Mouse (Mus musculus) midbrain, embryonic 12.5 days (tissue): Measurements from ENCODE around the gene Fbxw11. TPM values are rescaled to one million over a fixed set of nuclear protein-coding genes. Genes with fewer than 3 reads are reported as not detected.
A peak's percentile ranks its signal among the peaks of the same experiment; 100 is the strongest.

Source experiments
- ATAC-seq: fragments of 200-750 bp; cut with Nextera tagmentation; 2 replicates; pipeline ENCODE4 v1.8.0; 2017; ENCODE audit warnings: low read depth, moderate TSS enrichment, moderate library complexity; ENCODE audit not compliant: low FRiP score
- H3K27ac ChIP-seq: fragments of 300-500 bp; sonication (generic); replicated peaks from 2 replicates; pipeline ENCODE4 v1.5.1; 2016; ENCODE audit warnings: mild to moderate bottlenecking
- H3K27me3 ChIP-seq: fragments of 300-500 bp; sonication (generic); 2 replicates; pipeline ENCODE4 v1.6.1; 2016; ENCODE audit warnings: mild to moderate bottlenecking
- H3K36me3 ChIP-seq: fragments of 300-500 bp; sonication (generic); 2 replicates; pipeline ENCODE4 v1.6.1; 2016
- H3K4me1 ChIP-seq: fragments of 300-500 bp; sonication (generic); 2 replicates; pipeline ENCODE4 v1.6.1; 2016
- H3K4me2 ChIP-seq: fragments of 300-500 bp; sonication (generic); replicated peaks from 2 replicates; pipeline ENCODE4 v1.6.1; 2016; ENCODE audit warnings: mild to moderate bottlenecking, moderate library complexity
- H3K4me3 ChIP-seq: fragments of 300-500 bp; sonication (generic); 2 replicates; pipeline ENCODE4 v1.5.1; 2016; ENCODE audit warnings: mild to moderate bottlenecking
- H3K9ac ChIP-seq: fragments of 300-500 bp; sonication (generic); replicated peaks from 2 replicates; pipeline ENCODE4 v1.6.1; 2016; ENCODE audit warnings: mild to moderate bottlenecking, moderate library complexity
- H3K9me3 ChIP-seq: fragments of 300-500 bp; sonication (generic); 2 replicates; pipeline ENCODE4 v1.6.1; 2016; ENCODE audit warnings: mild to moderate bottlenecking
- WGBS: fragments of 180-500 bp; shearing (Covaris S2); methylation state at CpG from one replicate; pipeline ENCODE4 v1.1.7; 2016; 5-methylcytosine and 5-hydroxymethylcytosine counted together
- polyA plus RNA-seq: library from polyadenylated mRNA; unstranded; fragments of >200 nt; fragmentation: Nextera tagmentation; extraction: Ambion mirVana; gene quantifications from 2 replicates; pipeline ENCODE4 v1.2.1, GENCODE M21; 2016

Fbxw11 gene
- polyA plus RNA-seq, 1 experiment from 2014 or later, result 110 TPM

DNA sequence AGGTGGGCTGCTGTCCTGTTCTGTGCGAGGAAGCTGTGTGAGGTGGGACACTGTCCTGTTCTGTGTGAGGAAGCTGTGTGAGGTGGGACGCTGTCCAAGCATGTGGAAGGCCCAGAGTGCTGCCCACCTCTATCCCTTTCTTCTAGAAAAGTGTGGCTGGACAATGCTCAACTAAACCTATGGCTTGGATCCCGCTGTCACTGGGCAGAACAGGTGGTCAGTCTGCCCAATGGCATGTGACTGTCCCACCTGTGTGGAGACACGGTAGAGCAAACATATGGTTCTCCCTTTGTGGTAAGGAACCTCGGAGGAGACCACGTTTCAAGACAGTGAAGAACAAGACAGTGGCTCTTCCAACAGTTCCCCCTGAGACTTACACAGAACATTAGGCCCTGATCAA, 14.6 kb upstream of the Fbxw11 start:
- H3K4me3 ChIP-seq, result no peak overlapping the region
- peaks cover 10% of the 10 kb centered on the region; the same call in 1 of the 2 replicates for H3K4me1 ChIP-seq
- no peaks in the 10 kb centered on the region for H3K9me3 ChIP-seq
- H3K9ac ChIP-seq, result no peak overlapping the region
- H3K36me3 ChIP-seq, result no peaks in the 10 kb centered on the region
- no peak overlapping the region for H3K4me2 ChIP-seq
- H3K27me3 ChIP-seq, result no peaks in the 10 kb centered on the region
- no peak for ATAC-seq
- 82% methylated on average over 6 of the region's 6 CpGs for WGBS
- no peak overlapping the region for H3K27ac ChIP-seq

DNA sequence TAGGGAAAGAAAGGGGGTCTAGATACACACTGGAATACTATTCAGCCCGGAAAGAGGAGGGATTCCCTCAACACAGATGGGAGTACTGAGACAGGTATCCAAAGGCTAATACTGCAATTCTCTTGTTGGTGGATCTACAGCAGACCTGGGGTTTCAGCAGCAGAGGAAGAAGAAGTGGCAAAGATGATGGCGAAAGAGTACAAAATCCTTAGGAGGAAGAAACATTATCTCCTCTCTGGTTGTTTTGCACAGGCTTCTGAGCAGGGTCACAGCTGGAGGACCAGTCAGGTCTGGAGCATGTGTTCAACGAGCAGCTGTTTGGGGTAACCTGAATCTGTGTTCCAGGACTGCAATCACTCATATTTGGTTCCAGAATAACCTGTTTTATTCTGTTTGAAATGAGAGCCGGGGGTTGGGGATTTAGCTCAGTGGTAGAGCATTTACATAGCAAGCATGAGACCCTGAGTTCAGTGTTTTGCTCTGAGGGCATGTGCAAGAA, 12.8 kb upstream of the Fbxw11 start:
- H3K9me3 ChIP-seq, result no peaks in the 10 kb centered on the region
- H3K27ac ChIP-seq, result no peak overlapping the region
- 89% methylated on average over 4 of the region's 4 CpGs for WGBS
- no peak overlapping the region for H3K4me2 ChIP-seq
- no peaks in the 10 kb centered on the region for H3K27me3 ChIP-seq
- H3K9ac ChIP-seq, result no peak overlapping the region
- no peaks in the 10 kb centered on the region for H3K4me1 ChIP-seq
- H3K4me3 ChIP-seq, result no peak overlapping the region
- ATAC-seq, result no peak
- no peaks in the 10 kb centered on the region for H3K36me3 ChIP-seq

DNA sequence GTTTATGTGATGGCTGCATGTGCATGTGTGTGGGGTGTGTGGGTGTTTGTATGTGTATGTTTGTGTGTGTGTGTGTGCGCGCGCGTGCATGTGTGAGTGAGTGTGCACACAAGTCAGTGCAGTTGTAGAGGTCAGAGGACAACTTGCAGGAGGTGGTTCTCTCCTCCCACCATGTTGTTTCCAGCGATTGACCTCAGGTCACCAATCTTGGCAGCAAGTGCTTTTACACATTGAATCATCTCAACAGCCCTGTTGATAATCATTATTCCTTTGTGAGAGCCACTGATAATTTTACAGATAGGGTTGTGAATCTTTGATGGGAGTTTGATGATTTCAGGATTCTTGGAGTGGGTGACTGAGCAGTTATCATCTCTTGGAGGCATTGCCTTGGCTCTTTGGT, 9.9 kb upstream of the Fbxw11 start:
- 100% methylated on average over 5 of the region's 5 CpGs for WGBS
- Histone ChIP-seq H3K9me3 (no peaks in the 10 kb centered on the region), H3K36me3 (no peaks in the 10 kb centered on the region), H3K4me3 (no peak overlapping the region), H3K4me1 (no peaks in the 10 kb centered on the region), H3K4me2 (no peak overlapping the region), H3K9ac (no peak overlapping the region), H3K27ac (no peak overlapping the region), H3K27me3 (no peaks in the 10 kb centered on the region)
- no peak for ATAC-seq

DNA sequence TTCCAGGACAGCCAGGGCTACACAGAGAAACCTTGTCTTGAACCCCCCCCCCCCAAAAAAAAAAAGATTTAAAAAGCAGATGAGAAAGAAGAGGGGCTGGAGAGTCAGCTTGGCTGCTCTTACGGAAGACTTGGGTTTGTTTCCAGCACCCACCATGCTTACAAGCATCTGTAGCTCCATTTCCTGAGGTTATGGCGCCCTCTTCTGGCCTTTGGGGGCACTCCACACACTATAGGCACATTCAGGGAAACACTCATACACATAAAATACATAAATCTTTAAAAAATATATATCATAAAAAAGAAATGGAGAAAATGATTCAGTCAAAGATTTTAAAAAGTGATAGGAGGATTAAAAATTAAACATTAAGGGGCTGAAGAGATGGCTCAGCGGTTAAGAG, 9.0 kb upstream of the Fbxw11 start:
- Histone ChIP-seq H3K4me3 (no peak overlapping the region), H3K27ac (no peak overlapping the region), H3K9ac (no peak overlapping the region), H3K4me1 (no peaks in the 10 kb centered on the region), H3K9me3 (no peaks in the 10 kb centered on the region), H3K36me3 (no peaks in the 10 kb centered on the region), H3K4me2 (no peak overlapping the region), H3K27me3 (no peaks in the 10 kb centered on the region)
- no peak for ATAC-seq
- 70% methylated on average over 3 of the region's 3 CpGs for WGBS

DNA sequence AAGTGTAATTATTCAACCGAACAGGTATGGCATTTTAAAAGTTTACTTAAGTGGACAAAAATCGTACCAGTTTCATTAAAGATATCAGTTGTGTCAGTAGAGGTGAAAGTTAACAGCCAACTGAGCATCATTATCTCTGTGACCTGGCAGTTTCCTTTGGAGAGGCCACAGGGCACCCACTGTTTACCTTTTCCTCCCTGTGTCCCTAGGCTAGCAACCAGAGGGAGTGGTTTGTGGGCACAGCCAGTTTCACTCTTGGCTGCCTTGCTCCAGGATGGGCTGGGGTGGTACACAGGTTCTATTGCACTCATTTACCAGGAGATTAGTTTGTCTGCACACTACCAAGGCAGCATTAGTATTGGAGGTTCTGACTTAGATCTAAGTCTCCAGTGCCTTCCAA, 8.4 kb upstream of the Fbxw11 start:
- Histone ChIP-seq H3K4me2 (no peak overlapping the region), H3K9me3 (no peaks in the 10 kb centered on the region), H3K27ac (no peak overlapping the region), H3K36me3 (no peaks in the 10 kb centered on the region), H3K4me3 (no peak overlapping the region), H3K9ac (no peak overlapping the region), H3K27me3 (no peaks in the 10 kb centered on the region), H3K4me1 (no peaks in the 10 kb centered on the region)
- 94% methylated on average over 2 of the region's 2 CpGs for WGBS
- ATAC-seq, result no peak

DNA sequence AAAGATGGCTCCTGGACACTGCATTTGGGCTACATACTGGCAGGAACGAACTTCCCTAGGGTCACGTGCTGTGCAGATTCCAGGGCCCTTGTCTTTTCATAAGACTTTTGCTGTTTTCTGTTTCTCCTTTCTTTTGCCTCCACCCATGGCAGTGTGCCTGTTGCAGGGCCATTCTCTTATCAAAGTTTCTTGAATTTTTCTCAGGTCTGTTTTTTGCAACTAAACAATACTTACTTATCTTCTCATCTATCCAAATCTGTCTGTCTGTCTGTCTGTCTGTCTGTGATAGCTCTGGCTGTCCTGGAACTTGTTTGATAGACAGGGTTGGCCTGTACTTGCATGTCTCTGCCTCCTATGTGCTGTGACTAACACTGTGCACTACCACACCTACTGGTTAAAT, 7.7 kb upstream of the Fbxw11 start:
- WGBS, result 51% methylated on average over 2 of the region's 2 CpGs
- Histone ChIP-seq H3K9me3 (no peaks in the 10 kb centered on the region), H3K27me3 (no peaks in the 10 kb centered on the region), H3K4me2 (no peak overlapping the region), H3K27ac (no peak overlapping the region), H3K9ac (no peak overlapping the region), H3K4me1 (no peaks in the 10 kb centered on the region), H3K36me3 (no peaks in the 10 kb centered on the region), H3K4me3 (no peak overlapping the region)
- ATAC-seq, result no peak

DNA sequence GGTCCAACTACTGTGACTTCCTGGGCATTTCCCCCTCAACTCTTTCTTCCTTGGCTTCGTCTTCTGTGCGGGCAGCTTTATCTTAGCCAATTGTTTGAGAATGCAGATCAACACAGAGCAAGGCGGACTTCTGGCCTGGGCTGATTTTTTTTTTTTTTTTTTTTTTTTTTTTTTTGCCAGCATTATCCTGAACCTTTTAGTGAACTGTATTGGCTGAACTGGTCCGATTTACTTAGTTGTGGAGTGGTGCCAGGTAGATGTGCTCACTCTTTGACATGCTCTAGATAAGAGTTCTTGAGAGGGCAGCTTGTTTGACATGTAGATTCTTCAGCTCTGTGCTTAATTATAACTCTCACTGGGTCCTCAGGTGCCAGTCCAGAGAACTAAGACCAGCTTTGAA, 6.2 kb upstream of the Fbxw11 start:
- H3K4me2 ChIP-seq, result no peak overlapping the region
- no peaks in the 10 kb centered on the region for H3K36me3 ChIP-seq
- H3K9ac ChIP-seq, result no peak overlapping the region
- no peaks in the 10 kb centered on the region for H3K27me3 ChIP-seq
- ATAC-seq, result no peak
- H3K4me1 ChIP-seq, result peaks cover 4% of the 10 kb centered on the region; the same call in 1 of the 2 replicates
- H3K4me3 ChIP-seq, result no peak overlapping the region
- H3K9me3 ChIP-seq, result no peaks in the 10 kb centered on the region
- no peak overlapping the region for H3K27ac ChIP-seq
- WGBS, result 80% methylated on average over 4 of the region's 4 CpGs

DNA sequence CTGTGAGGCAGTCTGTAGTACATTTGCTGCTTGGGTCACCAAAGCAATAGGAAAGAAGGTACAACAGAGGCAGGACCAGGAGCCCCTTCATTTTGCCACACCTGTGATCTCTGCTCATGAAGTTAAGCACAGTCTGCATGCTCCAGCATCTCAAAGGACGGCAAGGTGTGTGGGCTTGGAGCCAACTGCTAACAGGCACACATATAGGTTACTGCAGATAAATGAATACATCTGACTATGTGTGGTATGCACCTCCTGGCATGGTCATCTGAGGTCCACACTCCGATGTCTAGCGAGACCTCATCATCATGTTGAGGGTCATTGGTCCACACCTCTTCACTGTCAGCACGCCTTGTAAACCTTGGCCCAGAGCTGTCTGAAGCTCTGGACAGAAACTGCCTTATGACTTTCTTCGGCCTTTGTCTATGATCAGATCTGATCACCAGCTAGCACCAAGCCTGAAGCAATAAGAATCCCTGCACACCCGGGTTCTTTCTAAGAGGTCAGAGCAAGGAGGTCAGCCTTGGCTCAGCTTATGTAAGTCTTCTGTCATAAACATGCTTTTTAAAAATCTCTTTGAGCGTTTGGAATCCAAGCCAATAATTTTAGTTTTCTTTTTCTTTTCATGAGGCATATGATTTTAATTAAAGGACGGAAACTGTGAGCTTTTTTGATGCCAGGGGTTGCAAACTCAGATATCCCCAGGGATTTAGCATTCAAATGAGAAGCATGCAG, 3.8 kb upstream of the Fbxw11 start:
- H3K36me3 ChIP-seq, result no peaks in the 10 kb centered on the region
- H3K4me2 ChIP-seq, result no peak overlapping the region
- no peaks in the 10 kb centered on the region for H3K27me3 ChIP-seq
- H3K27ac ChIP-seq, result no peak overlapping the region
- WGBS, result 84% methylated on average over 8 of the region's 8 CpGs
- no peak overlapping the region for H3K9ac ChIP-seq
- H3K4me3 ChIP-seq, result no peak overlapping the region
- no peaks in the 10 kb centered on the region for H3K9me3 ChIP-seq
- no peak for ATAC-seq
- peaks cover 12% of the 10 kb centered on the region for H3K4me1 ChIP-seq

DNA sequence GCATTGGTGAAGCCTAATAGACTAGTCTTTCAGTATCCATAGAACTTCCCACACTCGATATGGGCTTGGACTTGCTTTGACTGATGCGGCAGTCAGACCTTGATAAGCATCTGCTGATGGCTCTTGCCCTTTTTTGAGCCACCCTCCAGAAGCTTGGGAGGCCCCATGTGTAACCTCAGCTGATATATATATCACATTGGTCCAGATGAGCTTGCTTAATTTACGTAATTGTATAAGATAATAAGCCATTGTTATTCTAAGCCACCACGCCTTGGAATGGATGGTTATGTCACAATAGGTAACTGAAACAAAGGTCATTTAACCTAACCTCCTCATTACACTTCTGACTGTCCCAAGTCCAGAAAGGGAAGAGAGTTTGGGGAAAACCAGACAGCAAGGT, 1.9 kb upstream of the Fbxw11 start:
- H3K4me3 ChIP-seq, result no peak overlapping the region
- no peak overlapping the region for H3K4me2 ChIP-seq
- no peak overlapping the region for H3K27ac ChIP-seq
- H3K9ac ChIP-seq, result no peak overlapping the region
- H3K9me3 ChIP-seq, result no peaks in the 10 kb centered on the region
- no peaks in the 10 kb centered on the region for H3K36me3 ChIP-seq
- no peak for ATAC-seq
- no peaks in the 10 kb centered on the region for H3K27me3 ChIP-seq
- peaks cover 18% of the 10 kb centered on the region for H3K4me1 ChIP-seq
- 92% methylated on average over 4 of the region's 4 CpGs for WGBS

DNA sequence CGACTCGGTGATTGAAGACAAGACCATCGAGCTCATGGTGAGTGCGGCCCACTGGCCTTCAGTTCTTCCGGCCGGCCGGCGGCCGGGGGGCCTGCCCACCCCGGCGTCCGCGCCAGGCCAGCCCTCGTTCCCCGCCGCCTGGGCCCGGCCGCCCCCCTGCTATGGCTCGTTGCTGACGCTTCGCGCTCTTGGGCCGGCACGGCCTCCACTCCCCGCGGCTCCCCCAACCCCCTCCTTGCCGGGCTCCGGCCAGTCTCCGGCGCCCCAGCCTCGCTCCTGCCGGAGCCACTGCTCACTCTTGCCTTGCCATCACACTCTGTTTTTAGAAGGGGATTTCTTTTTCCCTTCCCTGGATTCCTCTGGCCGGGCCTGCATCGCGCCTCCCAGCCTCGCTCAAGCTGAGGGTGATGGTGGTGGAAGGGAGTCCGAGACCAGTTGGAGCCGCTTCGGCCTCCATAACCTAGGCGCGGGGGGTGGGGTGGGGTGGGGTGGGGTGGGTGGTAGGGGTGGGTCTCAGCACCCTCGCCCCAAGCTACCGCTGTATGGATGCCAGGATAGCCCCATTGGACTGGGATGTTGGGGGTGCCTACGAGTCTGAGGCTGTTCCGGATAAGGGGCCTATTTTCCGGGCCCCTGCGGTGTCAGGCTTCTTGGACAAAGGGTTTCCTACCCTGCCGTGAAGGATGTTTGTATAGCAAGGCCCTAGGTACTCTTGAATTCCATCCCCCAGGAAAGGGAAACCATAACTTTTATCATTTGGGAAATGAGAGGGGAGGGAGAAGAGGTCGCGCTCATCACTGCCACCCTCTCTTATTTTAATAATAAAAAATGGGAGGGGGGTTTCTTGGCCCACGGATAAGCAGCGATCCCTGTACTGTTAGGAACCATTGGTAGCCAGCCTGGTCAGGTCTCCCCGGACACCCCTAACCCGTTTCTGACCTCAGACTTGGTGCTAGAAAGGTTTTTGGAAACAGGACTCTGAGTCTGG, 669 bp downstream of the Fbxw11 start:
- peak overlapping the region; percentile 97 for H3K27ac ChIP-seq
- peaks cover 22% of the 10 kb centered on the region for H3K4me1 ChIP-seq

DNA sequence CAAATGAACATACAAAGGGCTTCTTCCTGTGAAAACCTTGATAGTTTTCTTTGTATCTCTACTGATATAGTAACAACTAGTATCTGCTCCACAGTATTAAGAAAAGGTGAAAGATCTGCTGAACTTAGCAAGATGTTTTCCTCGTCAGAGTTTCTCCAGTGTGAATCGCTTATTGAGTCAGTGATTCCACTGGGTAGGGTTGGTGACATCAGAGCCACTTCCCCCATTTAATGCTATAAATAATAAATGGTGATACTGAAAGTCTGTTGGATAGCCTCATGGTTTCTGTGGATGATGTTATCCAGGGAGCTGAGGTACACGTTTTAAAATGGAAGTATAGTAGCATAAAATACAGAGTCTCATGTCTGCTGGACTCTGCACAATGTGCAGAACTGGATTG, 1.5 kb downstream of the Fbxw11 start:
- ATAC-seq, result no peak
- Histone ChIP-seq H3K9me3 (no peaks in the 10 kb centered on the region), H3K9ac (peak overlapping the region; percentile 98), H3K4me1 (peaks cover 22% of the 10 kb centered on the region), H3K27me3 (no peaks in the 10 kb centered on the region), H3K4me2 (peak overlapping the region; percentile 88), H3K4me3 (peak overlapping the region; percentile 99), H3K36me3 (no peaks in the 10 kb centered on the region), H3K27ac (peak overlapping the region; percentile 97; the same call in 1 of the 2 replicates)
- WGBS, result 54% methylated on average over 3 of the region's 3 CpGs

More for the DNA sequence above, 669 bp downstream of the Fbxw11 start:
- Histone ChIP-seq H3K4me3 (peak overlapping the region; percentile 99), H3K9me3 (no peaks in the 10 kb centered on the region), H3K27me3 (no peaks in the 10 kb centered on the region), H3K9ac (peak overlapping the region; percentile 98), H3K4me2 (peak overlapping the region; percentile 88), H3K36me3 (no peaks in the 10 kb centered on the region)
- ATAC-seq, result peak; percentile 78
- 1% methylated on average over 48 of the region's 54 CpGs for WGBS

DNA sequence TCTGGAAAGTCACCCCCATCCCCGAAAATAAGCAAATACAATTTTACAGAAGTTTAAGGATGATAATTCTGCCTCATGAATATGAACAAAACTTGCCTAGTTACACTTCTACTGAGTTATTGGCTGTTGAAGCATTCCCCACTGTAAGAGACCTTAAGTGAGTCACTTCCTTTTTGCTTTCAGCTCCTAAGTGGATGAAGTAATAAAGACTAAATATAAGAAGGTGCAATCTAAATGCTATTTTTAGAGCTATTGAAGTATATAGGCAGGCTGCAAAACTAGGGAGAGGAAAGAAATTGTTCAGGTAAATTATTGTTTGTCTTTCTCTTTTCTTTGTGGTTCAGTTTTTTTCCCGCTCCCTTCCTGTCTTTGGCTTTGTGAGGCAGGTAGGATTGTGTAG, 4.7 kb downstream of the Fbxw11 start:
- no peaks in the 10 kb centered on the region for H3K9me3 ChIP-seq
- H3K4me2 ChIP-seq, result no peak overlapping the region
- no peak overlapping the region for H3K9ac ChIP-seq
- 82% methylated on average over 2 of the region's 2 CpGs for WGBS
- peaks cover 12% of the 10 kb centered on the region for H3K4me1 ChIP-seq
- no peaks in the 10 kb centered on the region for H3K27me3 ChIP-seq
- no peaks in the 10 kb centered on the region for H3K36me3 ChIP-seq
- ATAC-seq, result no peak
- no peak overlapping the region for H3K4me3 ChIP-seq
- no peak overlapping the region for H3K27ac ChIP-seq
